Mouse (Mus musculus): ENCODE data around the gene Chil1.

The Chil1 gene

GRCm38 (mm10) chr1:134226739-134227138, 44.8 kb downstream of the Chil1 start:
- DNase-seq (ENCODE audit: inconsistent age in 2 of 2, low spot score in 1 of 2): no peak

- DNase-seq (ENCODE audit: inconsistent age in 2 of 2, low spot score in 1 of 2): peak; percentile 21 to 67
Measured at GRCm38 (mm10) chr1:134229806-134230575, 48.0 kb downstream of the Chil1 start.

- peak; percentile 44 to 79 for DNase-seq (ENCODE audit: inconsistent age in 2 of 2, low spot score in 1 of 2)
Measured at GRCm38 (mm10) chr1:134230638-134231228, 48.8 kb downstream of the Chil1 start.

GRCm38 (mm10) chr1:134231270-134231669, 49.3 kb downstream of the Chil1 start:
- DNase-seq (ENCODE audit: inconsistent age in 2 of 2, low spot score in 1 of 2): peak; percentile 44 to 75

- DNase-seq (ENCODE audit: inconsistent age in 2 of 2, low spot score in 1 of 2): peak in 1 of 2 experiments; percentile 4
Measured at GRCm38 (mm10) chr1:134231681-134232080, 49.7 kb downstream of the Chil1 start.

GRCm38 (mm10) chr1:134232326-134232725, 50.4 kb downstream of the Chil1 start:
- DNase-seq (ENCODE audit: inconsistent age in 2 of 2, low spot score in 1 of 2): peak; percentile 63 to 83

GRCm38 (mm10) chr1:134232778-134233531, 51.0 kb downstream of the Chil1 start:
- DNase-seq (ENCODE audit: inconsistent age in 2 of 2, low spot score in 1 of 2): peak; percentile 87 to 94

- peak; percentile 55 to 78 for DNase-seq (ENCODE audit: inconsistent age in 2 of 2, low spot score in 1 of 2)
Measured at GRCm38 (mm10) chr1:134233681-134234454, 51.9 kb downstream of the Chil1 start.

- peak; percentile 90 to 94 for DNase-seq (ENCODE audit: inconsistent age in 2 of 2, low spot score in 1 of 2)
Measured at GRCm38 (mm10) chr1:134234455-134235390, 52.7 kb downstream of the Chil1 start.

GRCm38 (mm10) chr1:134235391-134235921, 53.5 kb downstream of the Chil1 start, which contains the start of gene Adora1:
TSS of gene Adora1 (minus strand) at chr1:134235431.
- DNase-seq (ENCODE audit: inconsistent age in 2 of 2, low spot score in 1 of 2): peak; percentile 55 to 82

- peak; percentile 20 to 56 for DNase-seq (ENCODE audit: inconsistent age in 2 of 2, low spot score in 1 of 2)
Measured at GRCm38 (mm10) chr1:134236142-134236541, 54.2 kb downstream of the Chil1 start.

GRCm38 (mm10) chr1:134237438-134237837, 55.5 kb downstream of the Chil1 start:
- DNase-seq (ENCODE audit: inconsistent age in 2 of 2, low spot score in 1 of 2): no peak
